Comparison of ENCODE assay signal across 17 mouse cellular contexts in the genomic region with DNA sequence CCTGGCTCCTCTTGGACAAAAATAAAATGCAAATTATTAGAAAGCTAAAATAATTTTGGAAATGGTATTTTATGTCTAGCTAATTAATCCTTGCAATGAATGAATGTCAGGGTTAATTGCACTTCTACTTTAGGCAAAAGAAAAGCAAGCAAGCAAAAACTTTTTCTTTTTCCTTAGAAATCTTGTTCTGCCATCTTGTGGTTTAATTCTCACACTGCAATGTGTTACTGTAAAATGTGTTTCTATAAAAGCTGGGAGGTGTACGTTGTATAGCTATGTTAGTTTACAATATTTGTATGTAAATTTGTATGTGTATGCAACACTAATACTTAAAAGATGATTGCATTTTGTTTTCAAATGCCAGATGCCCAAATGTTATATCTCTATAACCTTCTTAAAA.
DNase-seq lines count a peak whose midpoint lies in the region; ATAC-seq lines count a peak whose summit lies in the region.
"Had no signal": no experiment of that assay in that cellular context is flagged by ENCODE, and none has a peak within 500 bp of the region (broad histone marks: within the 10 kb centered on the region; RNA-seq: fewer than 3 reads in every experiment).

No protein-coding gene starts in this region.

- H3K4me2 ChIP-seq in hindbrain, embryonic 16.5 days (ENCODE audit: low read length): no peak overlapping the region
- no peak overlapping the region for H3K4me2 ChIP-seq in hindbrain, embryonic 12.5 days (replicated peaks)
- no peak overlapping the region for H3K4me2 ChIP-seq in midbrain, embryonic 14.5 days (ENCODE audit: low read length)
- H3K4me2 ChIP-seq in midbrain, embryonic 13.5 days (replicated peaks): no peak overlapping the region
- H3K4me2 ChIP-seq: forebrain, embryonic 12.5 days; heart, embryonic 11.5 days; midbrain, embryonic 11.5 days; stomach, embryonic 15.5 days had no signal

- no peak overlapping the region for H3K9ac ChIP-seq in hindbrain, embryonic 16.5 days (ENCODE audit: low read depth, low read length)
- H3K9ac ChIP-seq in hindbrain, embryonic 12.5 days: no peak overlapping the region
- H3K9ac ChIP-seq in midbrain, embryonic 14.5 days (replicated peaks; ENCODE audit: low read length): no peak overlapping the region
- H3K9ac ChIP-seq in midbrain, embryonic 13.5 days (replicated peaks): no peak overlapping the region
- H3K9ac ChIP-seq: forebrain, embryonic 12.5 days; stomach, embryonic 15.5 days had no signal

- peak; percentile 76 for DNase-seq in midbrain, embryonic 14.5 days
- DNase-seq in NIH3T3 (ENCODE audit: low read depth): peak; percentile 52
- peak; percentile 13 for DNase-seq in telencephalon, adult 2 months (ENCODE audit: low read depth, low spot score)
- no peak for DNase-seq in urinary bladder, postnatal 25 days (ENCODE audit: low spot score)
- DNase-seq: cerebellum, adult 2 months; kidney, adult 8-10 months; liver; lung, postnatal 10 days; thymus, postnatal 36 days had no signal

- no peak overlapping the region for H3K27ac ChIP-seq in hindbrain, embryonic 16.5 days (ENCODE audit: low read depth, low read length)
- no peak overlapping the region for H3K27ac ChIP-seq in hindbrain, embryonic 12.5 days
- H3K27ac ChIP-seq in midbrain, embryonic 14.5 days (replicated peaks; ENCODE audit: low read depth, low read length): no peak overlapping the region
- H3K27ac ChIP-seq in midbrain, embryonic 13.5 days: no peak overlapping the region
- H3K27ac ChIP-seq: forebrain, embryonic 12.5 days; stomach, embryonic 15.5 days had no signal

- no peaks in the 10 kb centered on the region for H3K36me3 ChIP-seq in hindbrain, embryonic 16.5 days (ENCODE audit: control insufficient read depth, insufficient read depth, low read length)
- H3K36me3 ChIP-seq in hindbrain, embryonic 12.5 days: no peaks in the 10 kb centered on the region
- no peaks in the 10 kb centered on the region for H3K36me3 ChIP-seq in midbrain, embryonic 14.5 days (ENCODE audit: control insufficient read depth, insufficient read depth, low read length)
- no peaks in the 10 kb centered on the region for H3K36me3 ChIP-seq in midbrain, embryonic 13.5 days
- H3K36me3 ChIP-seq: forebrain, embryonic 12.5 days; stomach, embryonic 15.5 days had no signal

- WGBS in hindbrain, embryonic 16.5 days: 55% methylated on average over 1 of the region's 1 CpGs
- WGBS in hindbrain, embryonic 12.5 days: 59% methylated on average over 1 of the region's 1 CpGs
- 55% methylated on average over 1 of the region's 1 CpGs for WGBS in midbrain, embryonic 14.5 days
- WGBS in midbrain, embryonic 13.5 days: 71% methylated on average over 1 of the region's 1 CpGs

- no peaks in the 10 kb centered on the region for H3K9me3 ChIP-seq in hindbrain, embryonic 16.5 days (ENCODE audit: control insufficient read depth, low read length)
- H3K9me3 ChIP-seq in hindbrain, embryonic 12.5 days (replicated peaks): no peaks in the 10 kb centered on the region
- H3K9me3 ChIP-seq in midbrain, embryonic 14.5 days (ENCODE audit: control insufficient read depth, low read length): no peaks in the 10 kb centered on the region
- no peaks in the 10 kb centered on the region for H3K9me3 ChIP-seq in midbrain, embryonic 13.5 days
- H3K9me3 ChIP-seq: forebrain, embryonic 12.5 days; stomach, embryonic 15.5 days had no signal

- peak; percentile 38; the same call in 1 of the 2 replicates for ATAC-seq in hindbrain, embryonic 16.5 days
- no peak for ATAC-seq in hindbrain, embryonic 12.5 days (ENCODE audit: low FRiP score)
- ATAC-seq in midbrain, embryonic 14.5 days (ENCODE audit: low FRiP score, low TSS enrichment): no peak
- ATAC-seq in midbrain, embryonic 13.5 days: no peak
- ATAC-seq: activated CD4-positive, CD25-positive, alpha-beta regulatory T cell, adult 4 months had no signal

- no peak overlapping the region for H3K4me3 ChIP-seq in hindbrain, embryonic 16.5 days (ENCODE audit: low read length)
- no peak overlapping the region for H3K4me3 ChIP-seq in hindbrain, embryonic 12.5 days
- no peak overlapping the region for H3K4me3 ChIP-seq in midbrain, embryonic 14.5 days (replicated peaks; ENCODE audit: low read depth, low read length)
- no peak overlapping the region for H3K4me3 ChIP-seq in midbrain, embryonic 13.5 days (replicated peaks)
- H3K4me3 ChIP-seq: forebrain, embryonic 12.5 days; stomach, embryonic 15.5 days had no signal

- H3K4me1 ChIP-seq in hindbrain, embryonic 16.5 days (ENCODE audit: control insufficient read depth, insufficient read depth, low read depth, low read length): no peaks in the 10 kb centered on the region
- no peaks in the 10 kb centered on the region for H3K4me1 ChIP-seq in hindbrain, embryonic 12.5 days
- no peaks in the 10 kb centered on the region for H3K4me1 ChIP-seq in midbrain, embryonic 14.5 days (ENCODE audit: control insufficient read depth, insufficient read depth, low read length)
- H3K4me1 ChIP-seq in midbrain, embryonic 13.5 days (replicated peaks): no peaks in the 10 kb centered on the region
- H3K4me1 ChIP-seq: forebrain, embryonic 12.5 days; stomach, embryonic 15.5 days had no signal

- H3K27me3 ChIP-seq in hindbrain, embryonic 16.5 days (replicated peaks; ENCODE audit: control insufficient read depth, insufficient read depth, low read length): no peaks in the 10 kb centered on the region
- H3K27me3 ChIP-seq in hindbrain, embryonic 12.5 days: no peaks in the 10 kb centered on the region
- no peaks in the 10 kb centered on the region for H3K27me3 ChIP-seq in midbrain, embryonic 14.5 days (ENCODE audit: control insufficient read depth, insufficient read depth, low read length)
- no peaks in the 10 kb centered on the region for H3K27me3 ChIP-seq in midbrain, embryonic 13.5 days
- H3K27me3 ChIP-seq: forebrain, embryonic 12.5 days; stomach, embryonic 15.5 days had no signal
